Mouse (Mus musculus): ENCODE measurements at regions not wholly inside any gene's neighbourhood (a gene's known extent, or its start where the extent isn't known, plus 50 kb on each side); places are given as distances from the start of the nearest gene placed in this dataset.

DNA sequence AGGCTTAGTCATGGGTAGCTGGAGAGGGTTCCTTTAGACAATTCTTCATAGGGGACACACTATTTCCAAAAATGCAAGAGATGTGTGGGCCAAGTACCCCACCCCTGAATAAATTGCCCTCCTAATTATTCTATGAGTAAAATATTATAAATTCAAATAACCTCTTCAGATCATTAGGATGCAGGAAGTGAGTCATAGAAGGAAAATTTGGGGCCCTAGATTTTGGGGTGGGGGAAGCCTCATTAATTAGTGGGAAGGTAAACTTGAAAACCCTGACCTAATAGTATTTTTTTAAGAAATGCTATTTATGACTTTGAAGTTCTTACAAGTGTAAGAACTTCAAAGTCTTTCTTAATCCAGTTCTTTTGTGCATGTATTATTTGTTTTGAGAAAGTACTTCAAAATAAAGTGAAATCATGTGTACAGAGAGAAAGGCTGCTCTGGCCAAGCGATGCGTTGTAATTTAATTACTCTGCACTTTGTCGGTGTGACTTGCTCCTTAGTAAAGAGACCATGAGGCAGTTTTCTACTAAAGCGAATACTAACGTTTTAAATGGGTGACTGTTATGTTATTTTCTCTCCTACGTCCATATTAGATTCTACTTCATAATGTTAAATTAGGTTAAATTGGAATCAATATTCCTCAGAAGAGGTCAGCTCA, 200.6 kb downstream of the Tgfb2 start:
- ATAC-seq (replicated peaks; ENCODE audit: insufficient number of reproducible peaks, insufficient read depth, low FRiP score, low read depth) = no peak
- Histone ChIP-seq H3K27ac (no peak overlapping the region), H3K9me3 (replicated peaks) (no peaks in the 10 kb centered on the region), H3K4me1 (replicated peaks) (no peaks in the 10 kb centered on the region), H3K4me2 (no peak overlapping the region), H3K36me3 (no peaks in the 10 kb centered on the region), H3K9ac (no peak overlapping the region), H3K4me3 (no peak overlapping the region), H3K27me3 (no peaks in the 10 kb centered on the region)
- WGBS = 89% methylated on average over 6 of the region's 6 CpGs

DNA sequence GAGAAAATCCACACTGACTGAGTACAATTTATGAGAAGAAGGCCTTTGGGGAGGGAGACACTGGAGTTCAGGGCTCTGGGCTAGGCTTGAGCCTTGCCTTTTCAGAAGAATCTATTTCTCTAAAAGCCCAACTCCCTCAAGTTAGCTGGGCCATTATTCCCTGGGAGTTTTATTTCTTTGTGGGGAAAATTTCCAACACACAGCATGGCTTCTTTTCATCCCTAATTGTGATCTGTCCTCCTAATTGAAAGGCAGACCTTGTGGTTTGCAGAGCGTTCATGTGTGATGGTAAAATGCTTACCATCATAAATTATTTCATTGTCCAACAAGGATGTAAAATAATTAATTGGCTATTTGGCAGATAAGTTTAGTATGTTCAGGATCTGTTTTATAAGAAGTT, 204.1 kb downstream of the Tgfb2 start:
- ATAC-seq (replicated peaks; ENCODE audit: insufficient number of reproducible peaks, insufficient read depth, low FRiP score, low read depth) = no peak
- Histone ChIP-seq H3K9ac (no peak overlapping the region), H3K4me2 (no peak overlapping the region), H3K4me1 (replicated peaks) (no peaks in the 10 kb centered on the region), H3K9me3 (replicated peaks) (no peaks in the 10 kb centered on the region), H3K4me3 (no peak overlapping the region), H3K27me3 (no peaks in the 10 kb centered on the region), H3K36me3 (no peaks in the 10 kb centered on the region), H3K27ac (no peak overlapping the region)
- 87% methylated on average over 1 of the region's 1 CpGs for whole genome bisulfite sequencing

DNA sequence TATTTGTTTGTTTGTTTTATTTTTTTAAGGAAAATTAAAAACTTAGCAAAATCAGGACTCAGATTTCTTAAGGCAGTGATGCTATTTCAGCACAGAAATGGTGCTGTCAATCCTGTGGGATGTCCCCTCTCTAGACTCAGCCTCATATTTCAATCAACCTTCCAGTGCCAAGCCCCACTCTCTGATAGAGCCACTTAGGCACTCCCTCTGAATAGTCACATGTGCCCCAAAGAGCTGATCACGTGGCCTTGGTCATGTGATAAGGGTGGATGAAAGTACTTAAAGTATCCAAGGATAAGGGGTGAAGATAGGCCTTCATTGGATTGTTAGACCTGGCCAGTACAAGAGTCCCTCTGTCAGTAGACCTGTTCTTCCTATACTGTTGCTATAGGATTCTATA, 207.9 kb downstream of the Tgfb2 start:
- Histone ChIP-seq H3K4me3 (no peak overlapping the region), H3K27me3 (no peaks in the 10 kb centered on the region), H3K4me2 (no peak overlapping the region), H3K4me1 (replicated peaks) (no peaks in the 10 kb centered on the region), H3K36me3 (no peaks in the 10 kb centered on the region), H3K27ac (no peak overlapping the region), H3K9me3 (replicated peaks) (no peaks in the 10 kb centered on the region), H3K9ac (no peak overlapping the region)
- no peak for ATAC-seq (replicated peaks; ENCODE audit: insufficient number of reproducible peaks, insufficient read depth, low FRiP score, low read depth)
- WGBS = 52% methylated on average over 1 of the region's 1 CpGs

GRCm38 (mm10) chr1:186497333-186497732, 208.5 kb downstream of the Tgfb2 start:
- Histone ChIP-seq H3K36me3 (no peaks in the 10 kb centered on the region), H3K4me3 (no peak overlapping the region), H3K27me3 (no peaks in the 10 kb centered on the region), H3K4me2 (no peak overlapping the region), H3K4me1 (replicated peaks) (no peaks in the 10 kb centered on the region), H3K9me3 (replicated peaks) (no peaks in the 10 kb centered on the region), H3K9ac (no peak overlapping the region), H3K27ac (no peak overlapping the region)
- no peak for ATAC-seq (replicated peaks; ENCODE audit: insufficient number of reproducible peaks, insufficient read depth, low FRiP score, low read depth)
- WGBS = 71% methylated on average over 2 of the region's 2 CpGs

DNA sequence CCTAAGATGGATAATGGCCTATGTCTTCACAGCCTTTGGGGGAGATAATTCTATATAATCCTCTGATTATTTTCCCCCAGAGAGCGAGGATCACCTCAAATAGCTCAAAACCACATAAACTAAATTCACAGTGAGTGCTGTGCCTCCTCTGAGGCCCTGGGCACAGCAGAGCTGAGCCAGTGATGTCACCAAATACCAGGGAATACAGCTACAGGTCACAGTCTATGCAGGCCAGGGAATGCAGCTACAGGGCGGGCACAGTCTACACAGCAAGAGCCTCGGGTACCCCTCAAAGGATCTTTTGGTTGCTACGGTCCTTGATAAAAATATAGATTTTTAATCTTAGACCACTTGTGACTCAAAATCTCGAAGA, 211.4 kb downstream of the Tgfb2 start:
- no peak overlapping the region for H3K4me2 ChIP-seq
- ATAC-seq (replicated peaks; ENCODE audit: insufficient number of reproducible peaks, insufficient read depth, low FRiP score, low read depth) = no peak
- H3K9ac ChIP-seq = no peak overlapping the region
- no peak overlapping the region for H3K4me3 ChIP-seq
- no peak overlapping the region for H3K27ac ChIP-seq
- no peaks in the 10 kb centered on the region for H3K36me3 ChIP-seq
- H3K9me3 ChIP-seq (replicated peaks) = no peaks in the 10 kb centered on the region
- WGBS = 87% methylated on average over 5 of the region's 5 CpGs
- H3K4me1 ChIP-seq (replicated peaks) = no peaks in the 10 kb centered on the region
- H3K27me3 ChIP-seq = no peaks in the 10 kb centered on the region

DNA sequence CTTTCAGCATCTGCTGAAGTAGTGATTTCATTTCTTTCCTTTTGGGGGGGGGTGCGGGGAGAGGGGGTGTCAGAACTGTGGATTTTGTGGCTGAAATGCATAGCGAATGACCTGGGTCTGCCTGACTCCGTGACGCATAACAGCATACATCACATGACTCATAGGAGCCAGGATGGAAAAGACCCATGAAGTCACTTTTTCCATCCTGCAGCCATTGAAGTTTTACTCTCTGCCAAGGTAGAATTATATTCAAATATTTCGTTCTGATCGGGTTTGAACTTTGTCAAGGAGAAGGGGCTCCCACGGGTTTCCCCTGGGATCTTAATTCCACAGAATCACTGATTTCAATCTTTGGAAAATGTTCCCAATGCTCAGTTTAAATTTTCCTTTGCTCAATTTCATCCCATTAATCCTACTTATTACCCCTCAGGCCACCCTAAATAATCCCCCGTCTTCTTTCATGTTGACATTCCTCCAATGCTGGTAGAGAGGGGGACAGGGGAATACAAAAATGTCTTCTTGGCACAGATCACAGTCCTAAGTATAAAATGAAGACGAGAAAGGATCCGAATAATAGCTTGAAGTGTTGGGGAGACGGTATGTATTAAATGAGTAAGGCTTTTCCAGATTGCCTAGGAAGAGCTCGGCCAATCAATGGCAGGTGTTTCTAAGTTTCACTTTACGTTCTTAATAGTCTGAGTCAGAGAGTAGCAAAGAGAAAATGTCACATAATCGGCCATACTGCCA, 212.0 kb downstream of the Tgfb2 start:
- Histone ChIP-seq H3K9ac (no peak overlapping the region), H3K36me3 (no peaks in the 10 kb centered on the region), H3K9me3 (replicated peaks) (no peaks in the 10 kb centered on the region), H3K27ac (no peak overlapping the region), H3K27me3 (no peaks in the 10 kb centered on the region), H3K4me1 (replicated peaks) (no peaks in the 10 kb centered on the region), H3K4me2 (no peak overlapping the region), H3K4me3 (no peak overlapping the region)
- no peak for ATAC-seq (replicated peaks; ENCODE audit: insufficient number of reproducible peaks, insufficient read depth, low FRiP score, low read depth)
- 75% methylated on average over 14 of the region's 14 CpGs for WGBS

DNA sequence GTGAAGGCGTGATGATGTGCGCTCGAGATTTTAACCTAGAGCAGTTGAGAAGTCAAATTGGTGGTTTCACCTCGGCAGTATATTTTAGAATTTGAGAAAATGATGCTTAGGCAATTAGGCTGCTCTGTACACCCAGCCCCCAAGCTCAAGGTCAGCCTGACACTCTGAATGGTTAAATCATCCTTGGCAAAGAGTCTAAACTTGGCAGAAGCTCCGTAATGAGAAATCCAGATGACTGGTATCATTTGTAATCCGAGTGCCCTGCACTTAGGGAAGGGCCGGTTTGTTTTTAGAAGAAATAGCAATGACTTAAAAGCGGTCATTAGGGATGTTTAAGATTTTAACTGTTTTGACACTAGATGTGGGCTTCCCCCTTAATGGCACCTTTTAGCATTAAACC, 223.6 kb downstream of the Tgfb2 start:
- Histone ChIP-seq H3K9ac (no peak overlapping the region), H3K27ac (no peak overlapping the region), H3K27me3 (no peaks in the 10 kb centered on the region), H3K36me3 (no peaks in the 10 kb centered on the region), H3K4me2 (no peak overlapping the region), H3K4me3 (no peak overlapping the region), H3K9me3 (replicated peaks) (no peaks in the 10 kb centered on the region), H3K4me1 (replicated peaks) (peaks cover 6% of the 10 kb centered on the region)
- WGBS = 48% methylated on average over 8 of the region's 8 CpGs
- no peak for ATAC-seq (replicated peaks; ENCODE audit: insufficient number of reproducible peaks, insufficient read depth, low FRiP score, low read depth)

GRCm38 (mm10) chr1:186480019-186480418, 225.8 kb downstream of the Tgfb2 start:
- no peak overlapping the region for H3K9ac ChIP-seq

DNA sequence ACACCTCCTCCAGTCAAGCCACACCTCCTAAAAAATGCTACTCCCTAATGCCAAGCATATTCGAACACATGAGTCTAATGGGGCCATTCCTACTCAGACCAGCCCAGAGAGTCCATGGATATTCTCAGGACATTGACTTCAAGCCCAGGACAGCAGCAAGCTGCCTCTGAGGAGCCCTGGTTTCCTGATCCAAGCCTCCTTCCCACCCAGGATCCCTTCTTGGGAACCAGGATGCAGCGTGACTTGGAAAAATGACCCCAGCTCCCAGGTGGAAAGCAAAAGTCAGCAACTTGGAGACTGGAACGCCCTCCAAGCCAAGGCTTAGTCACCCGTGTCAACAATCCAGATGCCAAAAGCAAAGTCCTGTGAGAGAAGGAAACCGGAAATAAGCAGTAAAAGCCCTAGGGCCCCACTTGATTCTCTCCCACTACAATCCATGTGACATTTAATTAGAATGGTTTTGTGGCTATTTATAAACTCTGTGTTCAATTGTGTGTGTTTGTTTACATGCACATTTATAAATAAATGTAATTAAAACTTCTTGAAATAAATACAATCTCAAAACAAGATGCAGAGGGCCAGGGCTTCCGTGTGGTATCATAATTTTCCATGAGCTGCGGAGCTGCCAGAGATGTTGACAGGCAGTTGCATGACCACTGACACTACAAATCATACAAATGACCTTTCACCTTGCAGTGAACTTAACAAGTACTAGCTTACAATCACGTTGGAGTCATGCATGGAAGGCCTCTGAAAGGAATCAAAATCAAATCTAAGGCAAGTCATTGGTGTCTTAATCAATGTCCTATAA, 227.2 kb downstream of the Tgfb2 start:
- WGBS = 66% methylated on average over 8 of the region's 8 CpGs
- Histone ChIP-seq H3K27ac (no peak overlapping the region), H3K4me2 (no peak overlapping the region), H3K27me3 (no peaks in the 10 kb centered on the region), H3K36me3 (no peaks in the 10 kb centered on the region), H3K9me3 (replicated peaks) (no peaks in the 10 kb centered on the region), H3K4me3 (no peak overlapping the region), H3K4me1 (replicated peaks) (peaks cover 6% of the 10 kb centered on the region), H3K9ac (no peak overlapping the region)
- no peak for ATAC-seq (replicated peaks; ENCODE audit: insufficient number of reproducible peaks, insufficient read depth, low FRiP score, low read depth)

More at GRCm38 (mm10) chr1:186480019-186480418, 225.8 kb downstream of the Tgfb2 start:
- no peak overlapping the region for H3K4me3 ChIP-seq
- no peaks in the 10 kb centered on the region for H3K9me3 ChIP-seq (replicated peaks)
- no peak for ATAC-seq (replicated peaks; ENCODE audit: insufficient number of reproducible peaks, insufficient read depth, low FRiP score, low read depth)
- no peak overlapping the region for H3K4me2 ChIP-seq
- H3K36me3 ChIP-seq = no peaks in the 10 kb centered on the region
- H3K27ac ChIP-seq = no peak overlapping the region
- peaks cover 6% of the 10 kb centered on the region for H3K4me1 ChIP-seq (replicated peaks)
- H3K27me3 ChIP-seq = no peaks in the 10 kb centered on the region
- 74% methylated on average over 1 of the region's 1 CpGs for WGBS

GRCm38 (mm10) chr1:186474844-186475243, 230.9 kb downstream of the Tgfb2 start:
- ATAC-seq (replicated peaks; ENCODE audit: insufficient number of reproducible peaks, insufficient read depth, low FRiP score, low read depth) = no peak
- no peak overlapping the region for H3K27ac ChIP-seq
- no peak overlapping the region for H3K4me2 ChIP-seq
- 52% methylated on average over 2 of the region's 2 CpGs for WGBS
- H3K4me1 ChIP-seq (replicated peaks) = no peaks in the 10 kb centered on the region
- no peak overlapping the region for H3K4me3 ChIP-seq
- no peaks in the 10 kb centered on the region for H3K9me3 ChIP-seq (replicated peaks)
- no peak overlapping the region for H3K9ac ChIP-seq
- H3K36me3 ChIP-seq = no peaks in the 10 kb centered on the region
- H3K27me3 ChIP-seq = no peaks in the 10 kb centered on the region

DNA sequence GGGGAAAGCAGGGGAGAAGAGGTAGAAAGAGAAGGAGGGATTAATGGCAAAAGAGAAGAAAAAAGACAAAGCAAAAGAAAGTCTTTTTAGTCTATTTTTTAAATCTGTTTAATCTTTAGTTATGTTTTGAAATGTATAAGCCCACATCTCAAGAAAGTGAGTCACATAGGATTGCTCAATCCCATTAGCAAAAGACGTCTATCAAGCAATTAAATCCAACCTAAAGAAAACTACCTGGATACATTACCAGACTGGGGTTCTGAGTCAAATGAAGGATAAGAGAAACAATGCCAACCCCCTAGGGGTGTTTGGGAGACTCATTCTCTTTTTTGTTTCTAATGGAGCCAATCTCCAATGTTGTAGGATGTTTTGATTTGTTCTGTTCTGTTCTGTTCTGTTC, 231.4 kb downstream of the Tgfb2 start:
- H3K36me3 ChIP-seq = no peaks in the 10 kb centered on the region
- H3K4me2 ChIP-seq = no peak overlapping the region
- no peak overlapping the region for H3K9ac ChIP-seq
- H3K27ac ChIP-seq = no peak overlapping the region
- H3K4me1 ChIP-seq (replicated peaks) = no peaks in the 10 kb centered on the region
- H3K27me3 ChIP-seq = no peaks in the 10 kb centered on the region
- 81% methylated on average over 1 of the region's 1 CpGs for WGBS
- no peak overlapping the region for H3K4me3 ChIP-seq
- no peak for ATAC-seq (replicated peaks; ENCODE audit: insufficient number of reproducible peaks, insufficient read depth, low FRiP score, low read depth)
- H3K9me3 ChIP-seq (replicated peaks) = no peaks in the 10 kb centered on the region

All from heart, embryonic 15.5 days (tissue).